Mouse (Mus musculus) kidney, adult 2 months (tissue): Measurements from ENCODE around the gene Zbtb6. TPM values are rescaled to one million over a fixed set of nuclear protein-coding genes. Genes with fewer than 3 reads are reported as not detected.

ENCODE experiments used
- DNase-seq: peaks from one replicate; pipeline ENCODE4 v3.0.0; 2021
- H3K27ac ChIP-seq: fragments of 200-500 bp; 2 replicates; pipeline ENCODE4 v1.5.1; 2012; ENCODE audit warnings: low read depth, low read length, control low read depth, inconsistent platforms; ENCODE audit not compliant: insufficient read depth
- H3K27me3 ChIP-seq: fragments of 200-500 bp; replicated peaks from 2 replicates; pipeline ENCODE4 v1.6.1; 2012; ENCODE audit warnings: mild to moderate bottlenecking, moderate library complexity, low read length, inconsistent platforms; ENCODE audit not compliant: control insufficient read depth, insufficient read depth
- H3K36me3 ChIP-seq: fragments of 200-500 bp; 2 replicates; pipeline ENCODE4 v1.6.1; 2012; ENCODE audit warnings: mild to moderate bottlenecking, moderate library complexity, low read length, inconsistent platforms; ENCODE audit not compliant: control insufficient read depth, insufficient read depth
- H3K4me1 ChIP-seq: fragments of 200-500 bp; 2 replicates; pipeline ENCODE4 v1.6.1; 2011; ENCODE audit warnings: low read length; ENCODE audit not compliant: control insufficient read depth, insufficient read depth
- H3K4me3 ChIP-seq: fragments of 200-500 bp; 2 replicates; pipeline ENCODE4 v1.5.1; 2011; ENCODE audit warnings: mild to moderate bottlenecking, low read depth, low read length, control low read depth; ENCODE audit not compliant: insufficient read depth
- CTCF ChIP-seq: fragments of 200-500 bp; conservative IDR thresholded peaks from 2 replicates; pipeline ENCODE4 v1.5.1; 2011; ENCODE audit warnings: low read depth, mild to moderate bottlenecking, control low read depth, low read length, moderate library complexity, mixed read lengths; ENCODE audit not compliant: insufficient read depth, insufficient read length
- POLR2A ChIP-seq: fragments of 200-500 bp; IDR thresholded peaks from one replicate; pipeline ENCODE4 v1.6.1; 2011; ENCODE audit warnings: low read depth, low read length, control low read depth
- WGBS: fragments of 180-500 bp; shearing (Covaris S2); methylation state at CpG from one replicate; pipeline ENCODE4 v1.1.7; 2018; 5-methylcytosine and 5-hydroxymethylcytosine counted together
- polyA plus RNA-seq: library from polyadenylated mRNA; depleted of rRNA; stranded (reverse); fragments of >200 nt; gene quantifications from 2 replicates; pipeline ENCODE4 v1.2.3, GENCODE M21; 2012; rRNA removed

Gene Zbtb6
- polyA plus RNA-seq, 1 experiment, result 2.3 TPM

DNA sequence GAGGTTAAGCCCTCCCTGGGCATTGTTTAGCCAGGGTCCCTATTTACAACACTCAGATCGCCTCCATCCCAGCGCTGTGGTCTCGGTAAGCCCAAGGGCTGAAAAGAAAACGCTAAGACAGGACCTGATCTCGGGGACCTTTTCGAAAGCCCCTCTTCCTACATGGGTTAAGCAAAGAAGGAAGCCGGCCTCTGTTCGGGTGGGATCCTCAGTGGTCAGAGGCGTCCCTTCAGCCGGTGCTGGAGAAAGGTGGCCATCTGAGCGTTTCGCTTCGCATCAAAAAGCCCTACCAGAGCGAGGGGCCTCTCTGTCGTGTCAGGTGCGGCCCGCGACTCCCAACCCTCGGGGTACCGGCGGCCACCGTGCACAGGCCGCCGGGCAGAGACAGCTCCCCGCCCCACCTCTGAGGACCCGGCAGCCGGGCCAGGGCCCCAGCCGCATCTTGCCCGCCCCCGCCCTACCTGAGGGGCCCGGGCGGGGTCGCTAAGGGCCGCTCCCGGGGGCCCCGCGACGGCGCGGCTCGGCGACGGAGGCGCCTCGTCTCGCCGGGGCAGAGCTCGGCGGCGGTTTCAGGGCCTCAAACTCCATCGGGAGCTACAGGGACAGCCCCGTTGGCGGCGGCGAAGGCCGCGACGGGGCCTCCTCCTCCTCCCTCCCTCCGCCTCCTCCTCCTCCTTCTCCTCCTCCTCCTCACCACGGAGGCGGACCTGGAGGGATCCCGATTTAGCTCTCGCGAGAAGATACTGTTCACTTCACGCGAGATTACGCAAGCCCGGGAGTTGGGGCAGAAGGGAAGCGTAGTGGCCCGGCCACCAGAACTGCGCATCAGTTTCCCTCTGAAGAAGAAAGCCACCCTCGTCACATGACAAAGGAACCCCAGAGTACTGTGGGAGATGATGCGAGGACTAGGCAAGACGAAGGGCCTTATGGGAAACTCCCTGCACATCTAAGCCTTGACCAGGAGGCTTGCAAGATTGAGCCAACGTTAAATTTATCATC is 20.4 kb downstream of the Zbtb6 start, which contains the start of gene Rc3h2:
Rc3h2 (minus strand) TSS at position 598 of the 999 bp plus-strand sequence.
- under 1% methylated on average over 74 of the region's 75 CpGs for WGBS
- no peaks in the 10 kb centered on the region for H3K27me3 ChIP-seq
- H3K4me3 ChIP-seq, result peak within 1 kb of the TSS; percentile 59
- no peaks in the 10 kb centered on the region for H3K36me3 ChIP-seq
- peak within 1 kb of the TSS; percentile 65 for H3K27ac ChIP-seq
- TF ChIP-seq POLR2A (peak; percentile 87), CTCF (no peak)
- 0 out of 2 replicates have a peak, but pooled peaks cover 2% of the 10 kb centered on the region for H3K4me1 ChIP-seq
- peak; percentile 98 for DNase-seq

DNA sequence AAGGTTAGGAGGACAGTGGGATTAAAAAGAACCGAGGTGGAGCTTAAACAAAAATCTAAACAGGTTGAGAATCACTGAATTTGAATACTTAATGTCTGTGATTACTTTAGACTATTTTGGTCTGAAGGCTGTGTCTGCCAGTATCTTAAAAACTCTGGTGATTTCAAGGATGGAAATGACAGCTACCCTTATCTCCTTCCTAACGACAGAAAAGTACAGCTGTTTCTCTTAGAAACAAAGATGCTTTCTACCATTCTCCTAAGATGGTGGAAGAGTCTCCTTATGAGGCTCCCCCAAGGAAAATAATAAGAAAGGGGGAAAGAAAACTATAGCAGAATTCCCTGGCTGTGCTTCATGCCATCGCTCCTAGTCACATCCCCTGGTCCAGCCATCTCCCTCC is 21.1 kb downstream of the Zbtb6 start:
- no peaks in the 10 kb centered on the region for H3K36me3 ChIP-seq
- under 1% methylated on average over 3 of the region's 3 CpGs for WGBS
- no peaks in the 10 kb centered on the region for H3K27me3 ChIP-seq
- H3K4me1 ChIP-seq, result 0 out of 2 replicates have a peak, but pooled peaks cover 2% of the 10 kb centered on the region
- peak overlapping the region; percentile 59 for H3K4me3 ChIP-seq
- no peak for DNase-seq
- H3K27ac ChIP-seq, result peak overlapping the region; percentile 65
- TF ChIP-seq CTCF (no peak), POLR2A (no peak)

DNA sequence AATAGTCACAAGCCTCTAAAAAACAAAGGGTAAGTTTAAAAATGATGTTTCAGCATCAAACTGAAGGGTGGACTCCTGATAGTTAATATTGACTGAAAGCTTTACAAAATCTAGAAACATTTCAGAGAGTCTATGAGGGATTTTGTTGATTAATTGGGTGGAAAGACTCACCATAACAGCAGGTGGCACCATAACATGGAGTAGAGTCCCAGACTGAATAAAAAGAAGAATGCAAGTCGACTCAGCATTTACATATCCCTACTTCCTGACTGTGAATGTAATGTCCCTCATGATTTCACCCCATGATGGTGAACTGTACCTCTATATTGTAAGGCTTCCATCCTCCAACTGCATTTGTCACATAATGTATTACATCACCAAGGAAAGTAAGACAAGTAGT is 47.4 kb downstream of the Zbtb6 start:
- Histone ChIP-seq H3K27me3 (no peaks in the 10 kb centered on the region; the same call in 1 of the 2 replicates), H3K36me3 (peaks cover 4% of the 10 kb centered on the region), H3K4me1 (no peaks in the 10 kb centered on the region), H3K27ac (no peak overlapping the region), H3K4me3 (no peak overlapping the region)
- TF ChIP-seq CTCF (no peak), POLR2A (no peak)
- DNase-seq, result peak; percentile 9
- WGBS, result 12% methylated on average over 1 of the region's 1 CpGs

DNA sequence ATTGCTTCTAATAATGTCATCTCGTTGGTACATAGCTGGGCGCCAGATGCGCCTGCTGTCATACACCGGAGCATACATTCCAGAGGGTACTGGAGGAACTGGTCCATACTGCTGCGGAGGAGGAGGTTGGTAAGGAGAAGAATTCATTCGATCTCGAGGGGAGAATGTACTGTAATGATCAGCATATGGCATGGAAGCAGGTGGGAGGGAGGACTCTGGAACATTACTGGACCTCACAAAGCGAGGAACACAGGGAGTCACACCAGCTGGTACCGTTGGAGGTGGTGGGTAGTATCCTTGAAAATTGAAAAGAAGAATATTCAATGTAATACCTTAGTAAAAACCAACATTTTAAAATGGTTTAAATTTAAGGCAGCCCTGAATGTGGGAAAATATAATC is 60.0 kb downstream of the Zbtb6 start:
- WGBS, result 94% methylated on average over 9 of the region's 9 CpGs
- DNase-seq, result no peak
- Histone ChIP-seq H3K27ac (no peak overlapping the region), H3K4me1 (no peaks in the 10 kb centered on the region), H3K27me3 (no peaks in the 10 kb centered on the region), H3K36me3 (peaks cover 3% of the 10 kb centered on the region), H3K4me3 (no peak overlapping the region)
- TF ChIP-seq POLR2A (no peak), CTCF (no peak)

DNA sequence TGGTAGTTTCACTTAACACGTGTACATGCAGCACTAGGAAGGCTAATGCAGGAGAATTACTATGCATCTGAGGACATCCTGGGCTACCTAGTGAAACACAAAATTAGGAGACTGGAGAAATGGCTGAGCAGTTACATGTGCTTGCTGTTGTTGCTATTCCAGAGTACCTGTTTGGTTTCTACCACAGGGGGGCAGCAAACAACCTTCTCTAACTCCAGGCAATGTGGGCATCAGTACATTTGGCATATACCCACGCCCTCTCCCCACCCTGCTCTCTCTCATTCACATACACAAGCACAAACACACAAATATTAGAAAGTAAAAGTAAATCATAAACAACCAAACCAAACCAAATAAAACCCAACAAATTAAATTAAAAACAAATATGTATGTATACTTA is 62.8 kb downstream of the Zbtb6 start:
- DNase-seq, result peak; percentile 68
- H3K27ac ChIP-seq, result no peak overlapping the region
- H3K27me3 ChIP-seq, result no peaks in the 10 kb centered on the region
- H3K4me1 ChIP-seq, result no peaks in the 10 kb centered on the region
- H3K4me3 ChIP-seq, result no peak overlapping the region
- H3K36me3 ChIP-seq, result peaks cover 9% of the 10 kb centered on the region
- 51% methylated on average over 2 of the region's 2 CpGs for WGBS
- TF ChIP-seq CTCF (peak; percentile 63), POLR2A (no peak)

DNA sequence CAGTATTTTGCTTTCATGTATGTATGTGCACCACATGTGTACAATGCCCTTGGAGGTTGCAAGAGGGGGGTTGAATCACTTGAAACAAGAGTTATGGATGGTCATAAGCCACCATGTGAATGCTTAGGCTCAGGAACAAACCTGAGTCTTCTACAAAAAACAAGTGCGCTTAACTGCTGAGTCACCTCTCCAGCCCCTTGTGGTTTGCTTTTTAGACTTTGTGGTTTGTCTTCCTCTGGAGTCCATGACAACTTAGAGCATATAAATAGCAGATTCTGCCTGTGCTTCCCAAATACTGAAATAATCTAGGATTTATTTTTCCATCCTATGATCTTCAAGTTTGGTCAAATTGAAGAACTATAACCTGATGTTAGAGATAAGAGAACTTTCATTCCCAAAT is 67.0 kb downstream of the Zbtb6 start:
- whole genome bisulfite sequencing, result 85% methylated on average over 1 of the region's 1 CpGs
- Histone ChIP-seq H3K27me3 (no peaks in the 10 kb centered on the region), H3K4me3 (no peak overlapping the region), H3K4me1 (no peaks in the 10 kb centered on the region), H3K27ac (no peak overlapping the region), H3K36me3 (peaks cover 8% of the 10 kb centered on the region)
- no peak for TF ChIP-seq CTCF
- no peak for TF ChIP-seq POLR2A
- DNase-seq, result no peak

Other genes starting within 250 kb of the Zbtb6 start
- gene Olfr366, start 231.6 kb downstream of the Zbtb6 start, polyA plus RNA-seq, result not detected in 2 replicates
- not detected in 2 replicates for gene Olfr368, start 116.7 kb downstream of the Zbtb6 start, polyA plus RNA-seq
- gene Pdcl, start 83.8 kb downstream of the Zbtb6 start, polyA plus RNA-seq, result 9.2 and 12.3 TPM in 2 replicates
- gene Rc3h2, start 20.3 kb downstream of the Zbtb6 start, polyA plus RNA-seq, result 6.4 and 7.0 TPM in 2 replicates
- gene Zbtb26, start within 50 bp of the Zbtb6 start, polyA plus RNA-seq, result 2.0 and 2.2 TPM in 2 replicates
- gene Rabgap1, start 108 bp upstream of the Zbtb6 start, polyA plus RNA-seq, result 9.0 and 10.5 TPM in 2 replicates
- 0.20 TPM in 2 replicates for gene Gpr21, start 73.2 kb upstream of the Zbtb6 start, polyA plus RNA-seq